Mouse (Mus musculus) neural tube, embryonic 13.5 days (tissue): ENCODE measurements around the gene Txndc2. TPM values are rescaled to one million over a fixed set of nuclear protein-coding genes. Genes with fewer than 3 reads are reported as not detected.

Experiments used
- ATAC-seq: fragments of 200-750 bp; cut with Nextera tagmentation; 2 replicates; pipeline ENCODE4 v1.8.0; 2017; ENCODE audit warnings: low read depth, mild to moderate bottlenecking, moderate TSS enrichment, moderate library complexity
- H3K27ac ChIP-seq: fragments of 300-500 bp; sonication (generic); replicated peaks from 2 replicates; pipeline ENCODE4 v1.5.1; 2015; ENCODE audit warnings: moderate library complexity, mild to moderate bottlenecking, inconsistent platforms
- H3K27me3 ChIP-seq: fragments of 300-500 bp; sonication (generic); 2 replicates; pipeline ENCODE4 v1.6.1; 2015; ENCODE audit warnings: mild to moderate bottlenecking, inconsistent platforms
- H3K36me3 ChIP-seq: fragments of 300-500 bp; sonication (generic); 2 replicates; pipeline ENCODE4 v1.6.1; 2015; ENCODE audit warnings: mild to moderate bottlenecking, inconsistent platforms
- H3K4me1 ChIP-seq: fragments of 300-500 bp; sonication (generic); replicated peaks from 2 replicates; pipeline ENCODE4 v1.6.1; 2015; ENCODE audit warnings: inconsistent platforms
- H3K4me2 ChIP-seq: fragments of 300-500 bp; sonication (generic); 2 replicates; pipeline ENCODE4 v1.6.1; 2015; ENCODE audit warnings: inconsistent platforms, mild to moderate bottlenecking, moderate library complexity
- H3K4me3 ChIP-seq: fragments of 300-500 bp; sonication (generic); 2 replicates; pipeline ENCODE4 v1.5.1; 2015; ENCODE audit warnings: mild to moderate bottlenecking, inconsistent platforms
- H3K9ac ChIP-seq: fragments of 300-500 bp; sonication (generic); 2 replicates; pipeline ENCODE4 v1.6.1; 2015; ENCODE audit warnings: moderate library complexity, mild to moderate bottlenecking, inconsistent platforms
- H3K9me3 ChIP-seq: fragments of 300-500 bp; sonication (generic); 2 replicates; pipeline ENCODE4 v1.6.1; 2016; ENCODE audit warnings: inconsistent platforms
- WGBS: fragments of 180-500 bp; shearing (Covaris S2); methylation state at CpG from one replicate; pipeline ENCODE4 v1.1.7; 2015; 5-methylcytosine and 5-hydroxymethylcytosine counted together
- polyA plus RNA-seq: library from polyadenylated mRNA; unstranded; fragments of >200 nt; fragmentation: Nextera tagmentation; extraction: Ambion mirVana; gene quantifications from 2 replicates; pipeline ENCODE4 v1.2.1, GENCODE M21; 2015

Txndc2 gene
- polyA plus RNA-seq = 0.17 TPM in 1 of 2 replicates, not detected in the other

DNA sequence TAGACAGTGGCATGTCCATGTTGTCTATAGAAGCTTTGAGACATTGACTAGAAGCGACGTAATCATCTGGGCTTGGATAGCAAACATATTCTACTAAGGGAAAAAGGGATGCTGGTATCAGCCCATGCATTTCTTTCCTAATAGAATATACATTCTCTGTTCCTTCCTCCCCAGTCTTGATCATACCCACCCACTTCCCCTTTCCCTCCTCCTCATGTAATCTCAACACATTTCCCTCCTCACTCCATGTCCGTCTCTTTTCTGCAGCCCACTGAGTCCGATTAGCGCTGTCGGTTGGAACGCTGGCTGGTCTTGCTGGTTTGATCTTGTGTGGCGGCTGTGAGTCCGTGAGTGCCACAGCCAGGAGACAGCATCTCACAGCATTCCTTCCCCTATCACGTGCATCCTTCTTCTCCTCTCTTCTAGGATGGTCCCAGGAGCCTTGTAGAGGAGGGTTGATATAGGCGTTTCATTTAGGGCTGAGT, at the start of gene Txndc2:
TSS of gene Txndc2 (minus strand) at position 435 of the 485 bp plus-strand sequence.
- no peak within 1 kb of the TSS for H3K4me2 ChIP-seq
- no peaks in the 10 kb centered on the region for H3K27me3 ChIP-seq
- peaks cover 20% of the 10 kb centered on the region for H3K4me1 ChIP-seq
- no peaks in the 10 kb centered on the region for H3K9me3 ChIP-seq
- 0 out of 2 replicates have a peak within 1 kb of the TSS, but pooled peaks have one; percentile 1 for H3K9ac ChIP-seq
- no peak for ATAC-seq
- H3K27ac ChIP-seq = peak within 1 kb of the TSS; percentile 62
- no peak within 1 kb of the TSS for H3K4me3 ChIP-seq
- 87% methylated on average over 11 of the region's 11 CpGs for WGBS
- H3K36me3 ChIP-seq = no peaks in the 10 kb centered on the region

DNA sequence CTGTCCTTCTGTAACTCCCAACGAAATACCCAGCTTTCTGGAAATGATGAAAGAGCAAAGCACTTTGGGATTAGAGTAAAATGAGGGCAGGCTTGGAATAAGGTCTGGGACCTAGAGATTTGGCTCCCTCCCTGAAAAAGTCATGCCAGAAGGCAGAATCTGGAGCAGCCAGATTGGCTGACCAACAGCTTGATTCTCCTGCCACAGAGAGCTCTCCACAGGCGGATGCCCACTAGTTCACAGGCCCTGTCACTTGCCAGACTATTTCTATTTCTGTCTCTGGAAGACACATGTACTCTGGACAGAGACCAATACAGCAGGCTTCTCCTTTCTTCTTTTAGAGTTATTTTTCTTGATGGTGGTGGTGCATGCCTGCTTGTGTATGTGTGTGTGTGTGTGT, 41.8 kb upstream of the Txndc2 start:
- H3K27me3 ChIP-seq = no peaks in the 10 kb centered on the region
- ATAC-seq = no peak
- H3K4me1 ChIP-seq = 0 out of 2 replicates have a peak, but pooled peaks cover 5% of the 10 kb centered on the region
- H3K27ac ChIP-seq = no peak overlapping the region
- H3K4me2 ChIP-seq = no peak overlapping the region
- H3K4me3 ChIP-seq = no peak overlapping the region
- H3K36me3 ChIP-seq = no peaks in the 10 kb centered on the region
- H3K9ac ChIP-seq = no peak overlapping the region
- no peaks in the 10 kb centered on the region for H3K9me3 ChIP-seq
- WGBS = 91% methylated on average over 2 of the region's 2 CpGs

DNA sequence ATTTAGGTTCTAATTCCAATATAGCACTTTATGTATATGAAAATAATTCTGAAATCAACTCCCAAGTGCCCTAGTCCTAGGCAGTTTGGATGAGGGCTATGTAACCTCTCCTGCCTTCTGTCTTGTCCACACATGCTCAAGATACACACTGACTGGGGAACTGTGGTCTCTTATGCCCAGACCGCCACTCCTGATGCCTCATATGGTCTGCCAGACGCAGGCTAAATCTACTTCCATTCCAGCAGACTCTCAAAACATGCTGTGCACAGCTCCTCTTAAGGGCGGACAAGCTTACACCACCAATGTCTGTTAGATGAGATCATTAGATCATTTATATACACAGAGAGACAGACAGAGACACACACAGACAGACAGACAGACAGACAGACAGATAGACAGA, 41.3 kb upstream of the Txndc2 start:
- no peak overlapping the region for H3K9ac ChIP-seq
- ATAC-seq = no peak
- no peak overlapping the region for H3K4me3 ChIP-seq
- H3K9me3 ChIP-seq = no peaks in the 10 kb centered on the region
- H3K27ac ChIP-seq = no peak overlapping the region
- 80% methylated on average over 3 of the region's 3 CpGs for WGBS
- H3K4me1 ChIP-seq = 0 out of 2 replicates have a peak, but pooled peaks cover 5% of the 10 kb centered on the region
- H3K4me2 ChIP-seq = no peak overlapping the region
- H3K36me3 ChIP-seq = no peaks in the 10 kb centered on the region
- H3K27me3 ChIP-seq = no peaks in the 10 kb centered on the region

DNA sequence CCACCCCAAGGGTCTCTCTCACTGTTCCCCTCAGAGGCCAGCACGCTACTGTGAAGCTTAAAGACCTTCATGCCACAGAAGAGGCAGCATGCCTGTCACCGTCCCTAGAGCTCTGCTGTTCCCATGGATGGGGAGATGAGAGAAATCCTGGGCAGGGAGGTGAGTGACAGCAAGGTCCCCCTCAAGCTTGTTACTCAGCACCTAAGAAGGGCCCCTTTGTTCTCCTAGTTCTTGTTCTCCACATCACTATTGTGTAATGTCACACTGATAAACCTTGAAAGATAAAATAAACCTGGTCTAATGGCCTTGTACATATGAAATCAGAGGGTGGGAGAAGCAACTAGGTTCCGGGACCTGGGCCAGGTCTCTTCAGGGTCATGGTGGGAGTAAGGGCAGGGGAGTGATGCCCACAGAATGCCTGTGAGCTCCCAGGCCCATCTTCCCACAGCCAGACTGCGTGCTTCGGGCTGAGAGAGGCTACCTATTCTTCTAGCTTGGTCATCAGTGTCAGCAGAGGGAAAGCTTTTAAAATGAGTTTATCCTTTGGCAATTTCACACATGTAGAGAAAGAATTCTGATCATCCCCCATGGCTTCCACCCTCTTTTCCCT, 40.2 kb upstream of the Txndc2 start:
- no peaks in the 10 kb centered on the region for H3K27me3 ChIP-seq
- WGBS = 76% methylated on average over 5 of the region's 5 CpGs
- H3K9me3 ChIP-seq = no peaks in the 10 kb centered on the region
- H3K27ac ChIP-seq = no peak overlapping the region
- H3K36me3 ChIP-seq = no peaks in the 10 kb centered on the region
- H3K9ac ChIP-seq = no peak overlapping the region
- H3K4me2 ChIP-seq = no peak overlapping the region
- 0 out of 2 replicates have a peak, but pooled peaks cover 5% of the 10 kb centered on the region for H3K4me1 ChIP-seq
- no peak overlapping the region for H3K4me3 ChIP-seq
- ATAC-seq = no peak

DNA sequence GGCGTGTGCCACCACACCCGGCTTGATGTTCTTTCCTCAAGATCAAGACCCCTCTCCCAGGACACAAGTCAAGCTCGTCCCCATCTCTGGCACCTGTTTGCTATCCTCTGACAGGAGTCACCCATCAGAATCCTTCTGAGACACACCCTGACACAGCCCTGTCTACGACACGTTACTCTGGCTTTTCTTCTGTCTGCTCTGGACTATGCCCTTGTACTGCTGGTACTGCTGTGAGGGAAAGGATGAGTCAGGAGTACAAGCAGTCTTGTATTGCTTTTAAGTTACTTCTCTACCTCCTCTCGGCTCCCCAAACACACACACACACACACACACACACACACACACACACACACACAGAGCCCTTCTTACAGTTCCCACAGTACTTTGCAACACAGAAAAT, 39.5 kb upstream of the Txndc2 start:
- no peak overlapping the region for H3K4me2 ChIP-seq
- H3K4me3 ChIP-seq = no peak overlapping the region
- H3K9ac ChIP-seq = no peak overlapping the region
- no peaks in the 10 kb centered on the region for H3K36me3 ChIP-seq
- WGBS = 89% methylated on average over 6 of the region's 6 CpGs
- H3K9me3 ChIP-seq = no peaks in the 10 kb centered on the region
- H3K27me3 ChIP-seq = no peaks in the 10 kb centered on the region
- 0 out of 2 replicates have a peak, but pooled peaks cover 5% of the 10 kb centered on the region for H3K4me1 ChIP-seq
- no peak for ATAC-seq
- H3K27ac ChIP-seq = no peak overlapping the region

DNA sequence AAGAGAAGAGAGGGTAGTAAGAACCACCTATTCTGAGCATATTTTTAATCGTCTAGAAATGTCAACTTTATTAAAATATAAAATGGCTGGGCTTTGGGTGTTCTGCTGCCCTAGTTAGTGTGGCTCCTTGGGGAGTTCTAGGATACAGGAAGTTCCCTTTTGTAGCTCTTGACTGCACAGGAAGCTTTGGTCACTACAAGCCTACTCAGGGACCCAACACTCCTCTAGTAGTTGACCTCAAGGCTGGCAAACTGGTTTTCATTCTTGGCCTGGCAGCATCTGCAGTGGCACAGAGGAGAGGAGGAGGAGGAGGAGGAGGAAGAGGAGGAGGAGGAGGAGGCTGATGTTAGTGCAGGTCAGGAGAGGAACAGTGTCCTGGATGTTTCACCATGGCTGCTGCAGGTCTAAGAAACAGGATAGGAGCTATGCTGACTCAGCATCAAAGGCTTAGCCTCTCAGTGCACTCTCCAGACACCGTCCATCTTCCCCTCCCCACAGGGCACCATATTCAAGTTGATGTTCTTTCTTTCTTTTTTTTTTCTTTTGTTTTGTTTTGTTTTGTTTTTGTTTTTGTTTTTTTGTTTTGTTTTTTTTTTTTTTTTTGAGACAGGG, 38.9 kb upstream of the Txndc2 start:
- Histone ChIP-seq H3K4me1 (0 out of 2 replicates have a peak, but pooled peaks cover 5% of the 10 kb centered on the region), H3K27ac (no peak overlapping the region), H3K36me3 (no peaks in the 10 kb centered on the region), H3K4me3 (no peak overlapping the region), H3K9me3 (no peaks in the 10 kb centered on the region), H3K9ac (no peak overlapping the region), H3K4me2 (no peak overlapping the region), H3K27me3 (no peaks in the 10 kb centered on the region)
- no peak for ATAC-seq
- WGBS = 87% methylated on average over 2 of the region's 2 CpGs

DNA sequence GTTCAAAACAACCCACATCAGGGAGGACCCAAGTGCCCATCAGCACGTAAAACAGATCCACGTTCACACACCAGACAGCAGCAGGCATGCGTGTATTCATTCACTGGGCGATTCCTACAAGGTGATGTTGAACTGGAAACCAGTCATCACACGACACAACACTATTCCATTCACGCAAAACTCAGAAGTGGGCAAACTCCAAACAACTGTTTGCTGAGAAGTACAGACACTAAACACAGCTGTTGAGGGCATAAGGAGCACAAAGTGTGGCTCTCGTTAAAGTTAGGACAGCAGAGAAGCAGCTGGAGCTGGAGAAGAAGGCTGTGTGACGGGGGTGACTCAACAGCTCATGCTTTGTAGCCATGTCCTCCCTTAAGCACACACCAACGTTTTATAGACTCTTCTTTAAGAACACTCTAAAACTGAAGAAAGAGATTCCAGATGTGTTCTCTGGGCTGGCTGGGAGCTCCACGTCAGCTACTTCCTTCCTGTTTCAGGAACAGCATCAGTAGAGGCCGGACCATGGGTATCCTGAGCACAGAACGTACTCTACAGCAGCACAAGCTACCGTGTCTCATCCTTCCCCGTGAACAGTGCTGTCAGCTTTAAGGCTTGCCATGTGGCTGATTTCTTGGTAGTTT, 38.0 kb upstream of the Txndc2 start:
- no peak overlapping the region for H3K4me3 ChIP-seq
- H3K9me3 ChIP-seq = no peaks in the 10 kb centered on the region
- H3K9ac ChIP-seq = no peak overlapping the region
- ATAC-seq = no peak
- H3K36me3 ChIP-seq = no peaks in the 10 kb centered on the region
- 0 out of 2 replicates have a peak, but pooled peaks cover 5% of the 10 kb centered on the region for H3K4me1 ChIP-seq
- H3K27me3 ChIP-seq = no peaks in the 10 kb centered on the region
- H3K4me2 ChIP-seq = no peak overlapping the region
- 78% methylated on average over 14 of the region's 14 CpGs for WGBS
- H3K27ac ChIP-seq = no peak overlapping the region

DNA sequence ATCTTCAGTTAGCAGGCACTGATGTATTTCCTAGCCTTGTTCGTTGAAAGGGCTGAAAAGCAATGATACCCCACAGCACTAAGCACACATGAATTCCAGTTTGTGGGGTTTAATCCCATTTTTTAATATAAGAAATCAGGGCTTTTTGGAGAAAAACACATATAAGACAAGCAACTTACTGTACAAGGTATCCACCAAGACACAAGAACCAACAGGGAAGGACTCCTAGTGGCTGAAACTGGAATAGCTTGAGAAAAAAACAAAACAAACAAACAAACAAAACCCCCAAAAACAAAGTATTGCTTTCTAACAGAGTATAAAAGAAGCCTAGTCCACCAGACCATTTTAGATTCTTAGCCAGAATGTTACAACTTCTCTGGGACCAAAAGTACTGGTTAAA, 35.8 kb upstream of the Txndc2 start:
- no peaks in the 10 kb centered on the region for H3K9me3 ChIP-seq
- 0 out of 2 replicates have a peak, but pooled peaks cover 5% of the 10 kb centered on the region for H3K4me1 ChIP-seq
- no peak overlapping the region for H3K4me2 ChIP-seq
- no peak for ATAC-seq
- H3K27ac ChIP-seq = no peak overlapping the region
- H3K9ac ChIP-seq = no peak overlapping the region
- H3K4me3 ChIP-seq = no peak overlapping the region
- H3K36me3 ChIP-seq = no peaks in the 10 kb centered on the region; the same call in 1 of the 2 replicates
- 98% methylated on average over 1 of the region's 1 CpGs for WGBS
- no peaks in the 10 kb centered on the region for H3K27me3 ChIP-seq

DNA sequence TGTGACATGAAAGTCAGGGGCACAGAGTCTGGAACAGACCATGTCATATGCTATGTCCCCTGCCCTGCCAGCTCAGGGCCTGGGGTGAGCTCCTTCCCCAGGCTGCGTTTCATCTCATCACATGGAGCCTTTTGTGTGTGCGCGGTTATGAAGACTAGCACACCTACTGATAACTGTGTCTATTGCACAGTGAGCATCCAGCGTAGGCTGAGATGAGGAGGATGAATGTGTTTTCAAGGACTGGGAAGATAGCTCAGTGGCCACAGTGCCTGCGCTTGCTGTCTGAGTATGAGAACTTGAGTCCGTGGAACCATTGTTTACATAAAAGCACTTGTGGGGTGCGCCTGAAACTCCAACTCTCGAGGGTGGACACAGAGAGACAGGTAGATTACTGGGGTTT, 34.6 kb upstream of the Txndc2 start:
- no peak for ATAC-seq
- no peaks in the 10 kb centered on the region for H3K27me3 ChIP-seq
- H3K4me3 ChIP-seq = no peak overlapping the region
- H3K9me3 ChIP-seq = no peaks in the 10 kb centered on the region
- WGBS = 94% methylated on average over 8 of the region's 8 CpGs
- H3K36me3 ChIP-seq = no peaks in the 10 kb centered on the region; the same call in 1 of the 2 replicates
- 0 out of 2 replicates have a peak, but pooled peaks cover 5% of the 10 kb centered on the region for H3K4me1 ChIP-seq
- H3K27ac ChIP-seq = no peak overlapping the region
- no peak overlapping the region for H3K4me2 ChIP-seq
- H3K9ac ChIP-seq = no peak overlapping the region

DNA sequence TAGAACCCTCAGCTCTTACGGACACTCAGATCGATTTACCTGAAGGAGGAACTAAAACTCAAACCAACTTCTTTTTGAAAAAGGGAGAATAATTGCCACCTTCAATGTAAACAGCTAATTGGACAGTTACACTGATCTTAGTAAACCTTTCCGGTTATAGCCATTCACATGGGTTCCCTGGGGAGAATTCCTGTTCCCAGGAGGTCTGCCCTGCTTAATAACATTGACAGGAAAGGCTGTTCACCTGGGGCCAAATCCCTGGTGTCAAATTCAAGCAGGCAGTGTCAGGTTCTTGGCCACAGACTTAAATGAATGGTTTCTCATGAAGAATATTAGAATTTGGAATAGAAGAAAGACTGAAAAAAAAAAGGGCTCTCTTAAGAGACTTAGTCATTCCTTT, 34.0 kb upstream of the Txndc2 start:
- H3K4me3 ChIP-seq = no peak overlapping the region
- no peaks in the 10 kb centered on the region for H3K27me3 ChIP-seq
- no peaks in the 10 kb centered on the region; the same call in 1 of the 2 replicates for H3K36me3 ChIP-seq
- H3K9ac ChIP-seq = no peak overlapping the region
- H3K27ac ChIP-seq = no peak overlapping the region
- no peak for ATAC-seq
- no peak overlapping the region for H3K4me2 ChIP-seq
- H3K9me3 ChIP-seq = no peaks in the 10 kb centered on the region
- 0 out of 2 replicates have a peak, but pooled peaks cover 5% of the 10 kb centered on the region for H3K4me1 ChIP-seq
- WGBS = 81% methylated on average over 3 of the region's 3 CpGs

DNA sequence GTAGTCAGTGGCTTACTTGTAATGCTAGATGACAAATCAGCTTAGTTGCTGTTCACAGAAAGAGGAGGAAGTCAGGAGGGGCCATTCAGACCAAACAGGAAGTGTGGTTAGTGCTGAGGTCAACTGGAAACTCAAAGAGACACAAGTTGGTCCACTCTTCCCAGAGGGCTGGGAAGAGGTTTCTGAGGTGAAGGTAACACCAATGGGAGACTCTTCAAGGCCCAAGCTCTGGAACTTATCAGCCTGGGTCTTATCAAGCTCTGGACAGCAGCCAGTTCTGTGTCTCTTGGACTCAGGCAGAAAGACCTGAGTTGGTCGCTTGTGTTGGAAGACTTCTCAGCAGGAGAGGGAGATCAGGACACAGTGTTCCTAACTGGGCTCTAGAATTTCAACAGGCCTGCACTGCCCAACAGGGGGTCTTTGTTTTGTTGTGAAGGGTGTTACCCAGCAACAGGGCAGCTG, 32.8 kb upstream of the Txndc2 start:
- no peak overlapping the region for H3K27ac ChIP-seq
- no peaks in the 10 kb centered on the region for H3K9me3 ChIP-seq
- WGBS = 48% methylated on average over 1 of the region's 1 CpGs
- H3K4me2 ChIP-seq = no peak overlapping the region
- no peak overlapping the region for H3K4me3 ChIP-seq
- no peaks in the 10 kb centered on the region for H3K27me3 ChIP-seq
- no peak for ATAC-seq
- H3K36me3 ChIP-seq = no peaks in the 10 kb centered on the region; the same call in 1 of the 2 replicates
- H3K9ac ChIP-seq = no peak overlapping the region
- H3K4me1 ChIP-seq = 0 out of 2 replicates have a peak, but pooled peaks cover 3% of the 10 kb centered on the region

DNA sequence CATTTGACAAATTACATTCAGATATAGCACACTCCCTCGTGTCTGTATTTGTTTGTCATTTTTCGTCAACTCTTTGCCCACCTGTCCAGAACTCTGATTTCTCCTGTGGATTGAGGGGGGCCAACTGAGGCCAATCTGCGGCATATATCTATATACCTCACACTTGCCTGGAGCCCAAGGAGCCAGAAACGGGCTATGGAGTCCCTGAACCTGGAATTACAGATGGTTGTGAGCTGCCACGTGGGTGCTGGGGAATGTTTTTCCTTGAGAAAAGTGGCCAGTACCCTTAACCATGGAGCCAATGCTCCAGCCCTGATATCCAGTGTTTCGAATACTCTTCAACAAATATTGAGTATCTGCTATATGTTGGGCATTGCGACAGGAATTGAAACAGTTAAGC, 31.0 kb upstream of the Txndc2 start:
- no peak overlapping the region for H3K4me2 ChIP-seq
- no peaks in the 10 kb centered on the region for H3K27me3 ChIP-seq
- H3K27ac ChIP-seq = no peak overlapping the region
- no peaks in the 10 kb centered on the region for H3K4me1 ChIP-seq
- no peaks in the 10 kb centered on the region; the same call in 1 of the 2 replicates for H3K36me3 ChIP-seq
- H3K4me3 ChIP-seq = no peak overlapping the region
- H3K9ac ChIP-seq = no peak overlapping the region
- H3K9me3 ChIP-seq = no peaks in the 10 kb centered on the region
- no peak for ATAC-seq
- whole genome bisulfite sequencing = 89% methylated on average over 7 of the region's 7 CpGs
